Mouse (Mus musculus): Measurements from ENCODE around the gene Pds5b.
"Not testable (repeated sequence)": the region's sequence is repeated elsewhere in the genome, so short reads cannot be mapped to it uniquely, and the experiment has no call there.

The Pds5b gene

GRCm38 (mm10) chr5:150702714-150703113, 29.2 kb downstream of the Pds5b start:
- DNase-seq (ENCODE audit: low spot score), result peak; percentile 22

DNA sequence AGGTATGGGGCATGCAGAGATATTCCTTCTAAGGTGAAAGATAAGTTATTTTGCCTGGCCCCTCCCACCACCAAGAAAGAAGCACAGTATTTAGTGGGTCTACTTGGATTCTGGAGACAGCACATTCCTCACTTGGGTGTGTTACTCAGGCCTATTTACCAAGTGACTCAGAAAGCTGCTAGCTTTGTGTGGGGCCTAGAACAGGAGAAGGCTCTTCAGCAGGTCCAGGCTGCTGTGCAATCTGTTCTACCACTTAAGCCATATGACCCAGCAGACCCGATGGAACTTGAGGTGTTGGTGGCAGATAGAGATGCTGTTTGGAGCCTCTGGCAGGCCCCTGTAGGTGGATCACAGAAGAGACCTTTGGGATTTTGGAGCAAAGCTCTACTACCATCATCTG, 33.1 kb downstream of the Pds5b start:
- DNase-seq (ENCODE audit: low spot score), result not testable (repeated sequence)

DNA sequence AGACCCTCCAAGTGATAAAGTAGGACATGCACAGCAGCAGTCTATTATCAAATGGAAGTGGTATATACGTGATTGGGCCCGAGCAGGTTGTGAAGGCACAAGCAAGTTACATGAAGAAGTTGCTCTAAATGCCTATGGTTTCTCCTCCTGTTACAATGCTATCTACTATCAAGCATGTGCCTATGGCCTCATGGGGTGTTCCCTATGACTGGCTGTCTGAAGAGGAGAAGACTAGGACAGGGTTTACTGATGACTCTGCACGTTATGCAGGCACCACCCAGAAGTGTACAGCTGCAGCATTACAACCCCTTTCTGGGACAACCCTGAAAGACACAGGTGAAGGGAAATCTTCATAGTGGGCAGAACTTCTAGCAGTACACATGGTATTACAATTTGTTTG, 33.6 kb downstream of the Pds5b start:
- not testable (repeated sequence) for DNase-seq (ENCODE audit: low spot score)

DNA sequence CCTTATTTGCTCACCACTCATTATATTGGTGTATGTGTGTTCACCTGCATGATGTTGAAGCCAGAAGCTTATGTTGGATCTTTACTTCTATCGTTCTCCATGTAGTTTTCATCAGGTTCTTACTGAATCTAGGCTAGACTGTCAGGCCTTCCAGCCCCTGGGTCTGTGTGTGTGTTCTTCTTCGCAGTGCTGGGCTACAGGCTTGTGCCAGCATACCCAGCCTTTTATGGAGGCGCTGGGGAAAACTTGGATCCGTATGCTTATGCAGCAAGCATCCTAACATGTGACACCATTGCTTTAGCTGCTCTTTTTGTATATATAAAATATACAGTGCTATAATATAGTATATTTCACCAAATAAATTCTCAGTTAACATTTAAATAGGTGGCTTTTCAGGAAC, 38.0 kb downstream of the Pds5b start:
- DNase-seq (ENCODE audit: low spot score), result no peak

- DNase-seq (ENCODE audit: low spot score), result no peak
Measured at GRCm38 (mm10) chr5:150713431-150713830, 39.9 kb downstream of the Pds5b start.

DNA sequence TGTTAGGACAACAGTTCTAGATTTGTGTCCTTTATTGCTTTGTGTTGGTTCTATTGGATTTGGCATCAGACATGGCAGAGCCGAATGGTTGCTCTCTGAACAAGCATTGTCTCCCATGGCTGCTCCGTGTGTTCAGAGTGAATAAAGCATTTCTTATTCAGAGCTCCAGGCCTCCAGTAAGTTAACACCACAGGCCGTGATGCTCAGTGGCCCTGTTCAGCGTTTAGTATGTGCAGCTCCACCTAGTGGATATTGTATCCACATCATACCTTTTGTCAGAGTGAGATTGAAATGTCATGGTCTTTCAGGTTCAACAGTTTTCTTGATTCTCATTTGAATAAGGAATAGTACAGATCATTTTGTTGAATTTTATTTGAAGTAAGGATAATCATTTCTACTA, 44.2 kb downstream of the Pds5b start:
- no peak for DNase-seq (ENCODE audit: low spot score)

DNA sequence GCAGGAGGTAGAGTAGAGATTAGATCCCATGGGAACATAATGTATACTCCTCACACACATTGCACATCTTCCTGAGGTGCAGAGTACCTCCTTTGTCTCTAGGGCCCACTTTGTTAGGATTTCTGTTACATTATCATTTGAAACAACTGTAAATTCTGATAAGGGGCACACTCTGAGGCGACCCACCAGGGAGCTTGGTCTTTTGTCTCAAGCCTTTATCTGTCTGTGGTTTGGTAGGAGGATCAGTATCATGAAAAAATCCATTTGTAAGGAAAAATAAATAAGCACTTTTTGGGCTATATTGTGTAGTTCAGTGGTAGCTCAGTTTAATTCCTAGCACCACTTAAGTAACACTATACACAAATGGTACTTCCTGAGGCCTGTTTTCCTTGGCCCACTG, 51.1 kb downstream of the Pds5b start:
- DNase-seq (ENCODE audit: low spot score), result no peak

DNA sequence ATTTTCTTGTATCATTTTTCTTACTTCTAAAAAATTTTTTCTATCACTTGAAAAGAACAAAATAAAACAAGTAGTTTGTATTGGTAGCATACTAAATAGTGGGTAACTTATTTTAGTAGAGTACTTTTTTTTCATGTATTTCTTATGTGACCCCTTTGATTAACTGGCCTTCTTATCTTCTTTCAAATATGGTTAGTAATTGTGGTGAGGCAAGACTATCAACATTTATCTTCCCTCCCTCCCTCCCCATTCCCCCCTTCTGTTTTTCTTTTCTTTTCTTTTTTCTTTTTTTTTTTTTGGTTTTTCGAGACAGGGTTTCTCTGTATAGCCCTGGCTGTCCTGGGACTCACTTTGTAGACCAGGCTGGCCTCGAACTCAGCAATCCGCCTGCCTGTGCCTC, 63.5 kb downstream of the Pds5b start:
- DNase-seq (ENCODE audit: low spot score), result not testable (repeated sequence)

DNA sequence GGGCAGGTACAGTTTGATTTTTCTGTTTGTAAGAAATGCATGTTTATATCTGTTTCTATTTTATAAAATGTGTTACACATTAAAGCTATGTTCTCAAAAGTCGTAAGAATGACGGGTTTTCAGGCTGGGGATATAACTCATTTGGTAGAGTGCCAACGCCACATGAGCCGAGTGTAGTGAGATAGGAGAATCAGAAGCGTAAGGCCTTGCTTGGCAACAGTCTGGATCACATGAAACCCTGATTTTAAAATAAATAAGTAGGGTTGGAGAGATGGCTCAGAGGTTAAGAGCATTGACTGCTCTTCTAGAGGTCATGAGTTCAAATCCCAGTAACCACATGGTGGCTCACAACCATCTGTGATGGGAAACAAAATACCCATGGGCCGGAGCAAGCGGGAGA, 65.8 kb downstream of the Pds5b start:
- DNase-seq (ENCODE audit: low spot score), result no peak

DNA sequence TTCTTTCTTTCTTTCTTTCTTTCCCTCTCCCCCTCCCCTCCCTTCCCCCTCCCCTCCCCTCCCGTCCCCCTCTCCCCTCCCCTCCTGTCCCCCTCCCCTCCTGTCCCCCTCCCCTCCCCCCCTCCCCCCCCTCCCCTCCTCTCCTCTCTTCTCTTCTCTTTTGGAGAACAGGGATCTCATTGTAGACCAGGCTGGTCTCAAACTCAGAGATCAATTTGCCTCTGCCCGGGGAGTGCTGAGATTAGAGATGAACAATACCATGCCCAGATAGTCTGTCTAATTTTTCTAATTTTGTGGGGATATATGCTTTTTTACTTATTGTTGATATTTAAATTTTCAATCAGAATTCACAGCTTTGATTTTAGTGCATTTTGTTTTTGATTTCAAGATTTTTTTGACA, 67.1 kb downstream of the Pds5b start:
- no peak for DNase-seq (ENCODE audit: low spot score)

- DNase-seq (ENCODE audit: low spot score), result no peak
Measured at GRCm38 (mm10) chr5:150756623-150757022, 83.1 kb downstream of the Pds5b start.

GRCm38 (mm10) chr5:150772403-150772802, 98.9 kb downstream of the Pds5b start:
- DNase-seq (ENCODE audit: low spot score), result no peak

DNA sequence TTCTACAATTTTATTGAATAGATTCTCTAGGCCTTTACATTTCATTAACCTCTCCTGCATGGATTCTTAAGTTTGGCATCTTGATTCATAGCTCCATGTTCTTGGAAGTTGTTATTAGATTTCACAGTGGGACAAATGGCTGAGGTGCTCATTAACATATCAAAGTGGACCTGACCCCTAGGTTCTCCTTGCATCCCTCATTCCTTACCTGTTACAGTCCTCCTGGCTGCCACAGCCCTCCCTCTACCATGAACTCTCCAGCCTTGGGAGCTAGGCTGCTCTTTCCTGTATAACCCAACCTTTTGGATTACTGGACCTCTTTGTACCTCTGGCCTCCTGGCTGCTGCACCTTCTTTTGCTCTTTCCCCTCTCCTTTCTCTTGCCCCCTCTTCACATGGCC, 99.5 kb downstream of the Pds5b start:
- no peak for DNase-seq (ENCODE audit: low spot score)

GRCm38 (mm10) chr5:150788261-150788660, 114.7 kb downstream of the Pds5b start:
- DNase-seq (ENCODE audit: low spot score), result no peak

GRCm38 (mm10) chr5:150789039-150789438, 115.5 kb downstream of the Pds5b start:
- no peak for DNase-seq (ENCODE audit: low spot score)

DNA sequence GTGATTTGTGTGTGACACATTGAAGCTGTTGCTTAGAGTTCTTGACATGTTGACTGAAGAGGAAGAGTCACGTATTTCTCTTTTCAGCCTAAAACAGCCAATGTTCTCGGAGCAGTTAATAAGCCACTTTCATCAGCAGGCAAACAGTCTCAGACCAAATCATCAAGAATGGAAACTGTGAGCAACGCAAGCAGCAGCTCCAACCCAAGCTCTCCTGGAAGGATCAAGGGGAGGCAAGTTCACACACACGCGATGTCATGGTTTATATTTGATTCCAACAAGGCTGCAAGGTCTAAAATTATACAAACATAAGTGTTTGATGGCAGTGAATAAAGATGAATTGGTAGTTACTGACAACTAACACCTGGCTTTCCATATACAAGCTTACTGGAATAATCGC, 120.6 kb downstream of the Pds5b start:
- no peak for DNase-seq (ENCODE audit: low spot score)

GRCm38 (mm10) chr5:150800056-150800455, 126.5 kb downstream of the Pds5b start:
- no peak for DNase-seq (ENCODE audit: low spot score)

DNA sequence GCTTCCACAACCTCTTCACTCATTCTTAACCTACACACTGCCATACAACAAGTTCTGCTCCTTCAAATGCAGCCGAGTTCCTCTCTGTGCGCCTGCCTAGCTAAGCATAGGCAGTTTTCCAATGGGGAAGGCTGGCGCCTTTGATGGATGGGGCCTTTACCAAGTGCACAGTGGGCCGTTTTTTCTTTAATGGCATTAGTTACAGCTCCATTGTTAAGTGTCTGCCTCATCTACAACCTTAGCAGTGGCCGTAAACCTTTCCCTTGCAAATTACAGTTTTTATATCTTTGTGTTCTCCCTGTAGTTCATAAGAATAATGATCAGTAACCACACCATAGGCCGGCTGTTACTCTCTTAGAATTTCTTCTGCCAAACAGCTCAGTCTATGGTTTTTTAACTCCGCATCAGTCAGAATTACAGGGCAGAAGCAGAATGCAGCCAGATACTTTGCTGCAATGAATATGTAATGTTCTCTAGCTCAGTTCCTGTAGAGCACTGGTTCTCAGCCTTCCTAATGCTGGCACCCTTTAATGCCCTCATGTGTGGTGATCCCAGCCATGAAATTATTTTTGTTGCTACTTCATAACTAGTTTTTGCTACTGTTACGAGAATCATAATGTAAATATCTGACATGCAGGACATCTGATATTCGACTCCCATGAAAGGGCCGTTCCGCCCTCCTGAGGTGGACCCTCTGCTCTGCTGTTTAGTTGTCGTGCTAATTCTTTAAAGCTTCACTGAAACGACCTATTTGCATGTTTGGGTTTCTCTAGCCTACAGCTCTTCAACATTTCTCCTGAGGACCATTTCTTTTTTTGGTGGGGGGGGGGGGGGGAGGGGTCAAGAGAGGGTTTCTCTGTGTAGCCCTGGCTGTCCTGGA, 140.8 kb downstream of the Pds5b start:
- no peak for DNase-seq (ENCODE audit: low spot score)

GRCm38 (mm10) chr5:150815400-150815799, 141.9 kb downstream of the Pds5b start:
- no peak for DNase-seq (ENCODE audit: low spot score)

DNA sequence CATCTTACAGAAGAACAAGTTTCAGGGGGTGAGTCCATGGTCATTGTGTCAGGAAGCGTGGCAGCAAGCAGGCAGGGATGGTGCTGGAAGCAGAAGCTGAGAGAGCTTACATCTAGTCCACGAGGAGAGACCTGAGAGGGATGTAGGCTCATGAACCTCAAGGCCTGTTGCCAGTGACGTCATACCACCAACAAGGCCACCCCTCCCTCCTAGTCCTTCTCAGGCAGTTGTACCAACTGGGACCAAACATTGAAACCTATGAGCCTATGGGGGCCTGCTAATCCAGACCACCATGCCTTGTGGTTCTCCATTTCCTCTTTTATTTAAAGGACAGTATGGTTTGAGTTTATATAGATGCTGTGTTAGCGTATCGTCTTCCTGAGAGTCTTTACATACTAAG, 143.2 kb downstream of the Pds5b start:
- no peak for DNase-seq (ENCODE audit: low spot score)

DNA sequence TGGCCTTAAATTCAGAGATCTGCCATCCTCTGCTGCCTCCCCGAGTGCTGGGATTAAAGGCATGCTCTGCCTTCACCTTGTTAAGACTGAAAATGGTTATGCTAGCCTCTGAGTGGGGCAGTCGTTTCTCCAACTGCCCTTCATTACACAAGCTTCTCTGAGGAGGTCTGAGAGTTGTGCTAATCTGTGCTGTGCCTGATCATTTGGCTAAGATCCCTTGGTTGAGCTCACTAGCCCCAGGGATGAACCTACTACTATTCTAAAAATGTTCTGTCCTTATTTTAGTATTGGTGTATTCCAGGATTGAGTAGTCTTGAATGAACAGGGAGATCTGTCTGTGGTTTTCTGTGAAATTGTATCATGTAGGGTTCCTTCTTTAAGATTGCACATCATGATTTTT, 144.5 kb downstream of the Pds5b start:
- no peak for DNase-seq (ENCODE audit: low spot score)

GRCm38 (mm10) chr5:150818886-150819285, 145.3 kb downstream of the Pds5b start:
- no peak for DNase-seq (ENCODE audit: low spot score)

DNA sequence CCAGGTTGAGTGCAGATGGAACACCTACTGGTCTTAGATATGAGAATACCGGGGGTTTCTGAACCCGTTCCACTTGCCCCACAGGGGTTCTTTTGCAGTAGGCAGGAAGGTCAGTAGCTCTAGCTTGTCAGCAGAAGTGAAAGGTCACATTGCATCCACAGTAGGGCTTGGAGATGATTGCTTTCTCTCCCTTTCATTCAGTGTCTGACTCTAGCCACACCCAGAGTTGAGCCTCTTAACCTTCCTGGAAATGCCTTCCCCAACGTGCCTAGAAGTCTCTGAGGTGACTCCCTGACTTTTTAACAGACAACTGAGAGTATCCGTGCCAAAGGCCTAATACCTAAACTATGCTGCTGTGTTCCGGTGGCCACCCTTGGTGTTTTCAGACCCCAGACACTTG, 146.0 kb downstream of the Pds5b start:
- no peak for DNase-seq (ENCODE audit: low spot score)

- no peak for DNase-seq (ENCODE audit: low spot score)
Measured at GRCm38 (mm10) chr5:150821152-150821551, 147.6 kb downstream of the Pds5b start.

Measured in urinary bladder, postnatal 25 days (tissue).